Mouse (Mus musculus): ENCODE measurements at regions not wholly inside any gene's neighbourhood (a gene's known extent, or its start where the extent isn't known, plus 50 kb on each side); places are given as distances from the start of the nearest gene placed in this dataset.

- TF ChIP-seq CTCF (IDR thresholded peaks at IDR 0.05; ENCODE audit: extremely low read depth, insufficient read depth, insufficient read length, insufficient replicate concordance) (no peak), POLR2A (IDR thresholded peaks at IDR 0.05; ENCODE audit: low read depth, low read length) (no peak)
These were observed 98.9 kb upstream of the Slc24a2 start for GRCm38 (mm10) chr4:87329136-87329535.

Data from spleen, adult 2 months (tissue).